Mouse (Mus musculus): ENCODE data around the gene Aldh1l1. TPM values are rescaled to one million over a fixed set of nuclear protein-coding genes. Genes with fewer than 3 reads are reported as not detected.
A peak's percentile ranks its signal among the peaks of the same experiment; 100 is the strongest.

The Aldh1l1 gene
- polyA plus RNA-seq, 1 experiment from 2014 or later, result 72.2 TPM

GRCm38 (mm10) chr6:90605298-90605665 is 119.1 kb downstream of the Aldh1l1 start:
- Histone ChIP-seq H3K4me3 (ENCODE audit: low read depth, low read length) (peak overlapping the region; percentile 70), H3K9ac (ENCODE audit: low read depth, low read length) (peak overlapping the region; percentile 77), H3K9me3 (replicated peaks; ENCODE audit: control insufficient read depth, low read length, poor library complexity, severe bottlenecking) (no peaks in the 10 kb centered on the region), H3K4me2 (ENCODE audit: low read length) (peak overlapping the region; percentile 92), H3K36me3 (ENCODE audit: control insufficient read depth, insufficient read depth, low read length) (no peaks in the 10 kb centered on the region), H3K4me1 (ENCODE audit: control insufficient read depth, insufficient read depth, low read length) (peaks cover 5% of the 10 kb centered on the region; the same call in 1 of the 2 replicates), H3K27ac (ENCODE audit: low read length) (no peak overlapping the region), H3K27me3 (ENCODE audit: control insufficient read depth, insufficient read depth, low read depth, low read length) (no peaks in the 10 kb centered on the region)
- peak; percentile 9; the same call in 1 of the 2 replicates for ATAC-seq
- WGBS, result 14% methylated on average over 5 of the region's 5 CpGs

GRCm38 (mm10) chr6:90606538-90606937 is 120.3 kb downstream of the Aldh1l1 start:
- H3K36me3 ChIP-seq (ENCODE audit: control insufficient read depth, insufficient read depth, low read length), result no peaks in the 10 kb centered on the region
- H3K4me1 ChIP-seq (ENCODE audit: control insufficient read depth, insufficient read depth, low read length), result peaks cover 5% of the 10 kb centered on the region; the same call in 1 of the 2 replicates
- no peak overlapping the region for H3K4me2 ChIP-seq (ENCODE audit: low read length)
- no peak overlapping the region for H3K27ac ChIP-seq (ENCODE audit: low read length)
- H3K9ac ChIP-seq (ENCODE audit: low read depth, low read length), result no peak overlapping the region
- no peak overlapping the region for H3K4me3 ChIP-seq (ENCODE audit: low read depth, low read length)
- 25% methylated on average over 7 of the region's 7 CpGs for WGBS
- H3K9me3 ChIP-seq (replicated peaks; ENCODE audit: control insufficient read depth, low read length, poor library complexity, severe bottlenecking), result no peaks in the 10 kb centered on the region
- ATAC-seq, result no peak
- H3K27me3 ChIP-seq (ENCODE audit: control insufficient read depth, insufficient read depth, low read depth, low read length), result no peaks in the 10 kb centered on the region

- ATAC-seq, result no peak
These were observed 121.0 kb downstream of the Aldh1l1 start for GRCm38 (mm10) chr6:90607196-90607595.

GRCm38 (mm10) chr6:90608186-90608585 is 122.0 kb downstream of the Aldh1l1 start:
- 73% methylated on average over 6 of the region's 6 CpGs for whole genome bisulfite sequencing

More at GRCm38 (mm10) chr6:90607196-90607595, 121.0 kb downstream of the Aldh1l1 start:
- peaks cover 5% of the 10 kb centered on the region; the same call in 1 of the 2 replicates for H3K4me1 ChIP-seq (ENCODE audit: control insufficient read depth, insufficient read depth, low read length)
- H3K9me3 ChIP-seq (replicated peaks; ENCODE audit: control insufficient read depth, low read length, poor library complexity, severe bottlenecking), result no peaks in the 10 kb centered on the region
- no peak overlapping the region for H3K4me3 ChIP-seq (ENCODE audit: low read depth, low read length)
- no peaks in the 10 kb centered on the region for H3K36me3 ChIP-seq (ENCODE audit: control insufficient read depth, insufficient read depth, low read length)
- no peak overlapping the region for H3K9ac ChIP-seq (ENCODE audit: low read depth, low read length)
- H3K27me3 ChIP-seq (ENCODE audit: control insufficient read depth, insufficient read depth, low read depth, low read length), result no peaks in the 10 kb centered on the region
- no peak overlapping the region for H3K27ac ChIP-seq (ENCODE audit: low read length)
- 17% methylated on average over 5 of the region's 5 CpGs for WGBS
- H3K4me2 ChIP-seq (ENCODE audit: low read length), result no peak overlapping the region

GRCm38 (mm10) chr6:90610248-90610647 is 124.0 kb downstream of the Aldh1l1 start:
- WGBS, result 93% methylated on average over 5 of the region's 5 CpGs
- Histone ChIP-seq H3K9ac (ENCODE audit: low read depth, low read length) (no peak overlapping the region), H3K36me3 (ENCODE audit: control insufficient read depth, insufficient read depth, low read length) (no peaks in the 10 kb centered on the region)

More at GRCm38 (mm10) chr6:90608186-90608585, 122.0 kb downstream of the Aldh1l1 start:
- no peak for ATAC-seq
- no peaks in the 10 kb centered on the region for H3K27me3 ChIP-seq (ENCODE audit: control insufficient read depth, insufficient read depth, low read depth, low read length)
- no peak overlapping the region for H3K9ac ChIP-seq (ENCODE audit: low read depth, low read length)
- peaks cover 5% of the 10 kb centered on the region; the same call in 1 of the 2 replicates for H3K4me1 ChIP-seq (ENCODE audit: control insufficient read depth, insufficient read depth, low read length)
- H3K4me3 ChIP-seq (ENCODE audit: low read depth, low read length), result no peak overlapping the region
- no peaks in the 10 kb centered on the region for H3K9me3 ChIP-seq (replicated peaks; ENCODE audit: control insufficient read depth, low read length, poor library complexity, severe bottlenecking)
- no peaks in the 10 kb centered on the region for H3K36me3 ChIP-seq (ENCODE audit: control insufficient read depth, insufficient read depth, low read length)
- no peak overlapping the region for H3K4me2 ChIP-seq (ENCODE audit: low read length)
- no peak overlapping the region for H3K27ac ChIP-seq (ENCODE audit: low read length)

GRCm38 (mm10) chr6:90613277-90613676 is 127.0 kb downstream of the Aldh1l1 start:
- Histone ChIP-seq H3K36me3 (ENCODE audit: control insufficient read depth, insufficient read depth, low read length) (no peaks in the 10 kb centered on the region), H3K4me2 (ENCODE audit: low read length) (no peak overlapping the region), H3K4me3 (ENCODE audit: low read depth, low read length) (no peak overlapping the region), H3K27me3 (ENCODE audit: control insufficient read depth, insufficient read depth, low read depth, low read length) (no peaks in the 10 kb centered on the region), H3K9ac (ENCODE audit: low read depth, low read length) (no peak overlapping the region), H3K27ac (ENCODE audit: low read length) (no peak overlapping the region), H3K4me1 (ENCODE audit: control insufficient read depth, insufficient read depth, low read length) (no peaks in the 10 kb centered on the region), H3K9me3 (replicated peaks; ENCODE audit: control insufficient read depth, low read length, poor library complexity, severe bottlenecking) (no peaks in the 10 kb centered on the region)
- 85% methylated on average over 8 of the region's 8 CpGs for WGBS
- no peak for ATAC-seq

More at GRCm38 (mm10) chr6:90610248-90610647, 124.0 kb downstream of the Aldh1l1 start:
- peaks cover 2% of the 10 kb centered on the region; the same call in 1 of the 2 replicates for H3K4me1 ChIP-seq (ENCODE audit: control insufficient read depth, insufficient read depth, low read length)
- H3K27ac ChIP-seq (ENCODE audit: low read length), result no peak overlapping the region
- H3K4me2 ChIP-seq (ENCODE audit: low read length), result no peak overlapping the region
- H3K27me3 ChIP-seq (ENCODE audit: control insufficient read depth, insufficient read depth, low read depth, low read length), result no peaks in the 10 kb centered on the region
- no peak overlapping the region for H3K4me3 ChIP-seq (ENCODE audit: low read depth, low read length)
- no peaks in the 10 kb centered on the region for H3K9me3 ChIP-seq (replicated peaks; ENCODE audit: control insufficient read depth, low read length, poor library complexity, severe bottlenecking)
- no peak for ATAC-seq

GRCm38 (mm10) chr6:90615362-90615761 is 129.1 kb downstream of the Aldh1l1 start:
- H3K27ac ChIP-seq (ENCODE audit: low read length), result no peak overlapping the region
- no peaks in the 10 kb centered on the region for H3K36me3 ChIP-seq (ENCODE audit: control insufficient read depth, insufficient read depth, low read length)
- no peak overlapping the region for H3K4me3 ChIP-seq (ENCODE audit: low read depth, low read length)
- no peaks in the 10 kb centered on the region for H3K4me1 ChIP-seq (ENCODE audit: control insufficient read depth, insufficient read depth, low read length)
- H3K27me3 ChIP-seq (ENCODE audit: control insufficient read depth, insufficient read depth, low read depth, low read length), result no peaks in the 10 kb centered on the region
- 0 out of 2 replicates have a peak, but pooled peaks have one; percentile 37 for ATAC-seq
- H3K9me3 ChIP-seq (replicated peaks; ENCODE audit: control insufficient read depth, low read length, poor library complexity, severe bottlenecking), result no peaks in the 10 kb centered on the region
- no peak overlapping the region for H3K4me2 ChIP-seq (ENCODE audit: low read length)
- H3K9ac ChIP-seq (ENCODE audit: low read depth, low read length), result no peak overlapping the region
- WGBS, result 69% methylated on average over 7 of the region's 7 CpGs

GRCm38 (mm10) chr6:90615991-90616390 is 129.8 kb downstream of the Aldh1l1 start:
- Histone ChIP-seq H3K9me3 (replicated peaks; ENCODE audit: control insufficient read depth, low read length, poor library complexity, severe bottlenecking) (no peaks in the 10 kb centered on the region), H3K27ac (ENCODE audit: low read length) (no peak overlapping the region), H3K4me1 (ENCODE audit: control insufficient read depth, insufficient read depth, low read length) (no peaks in the 10 kb centered on the region), H3K4me3 (ENCODE audit: low read depth, low read length) (no peak overlapping the region), H3K27me3 (ENCODE audit: control insufficient read depth, insufficient read depth, low read depth, low read length) (no peaks in the 10 kb centered on the region), H3K9ac (ENCODE audit: low read depth, low read length) (no peak overlapping the region), H3K4me2 (ENCODE audit: low read length) (no peak overlapping the region), H3K36me3 (ENCODE audit: control insufficient read depth, insufficient read depth, low read length) (no peaks in the 10 kb centered on the region)
- WGBS, result 65% methylated on average over 6 of the region's 6 CpGs
- ATAC-seq, result no peak

GRCm38 (mm10) chr6:90616481-90616880 is 130.3 kb downstream of the Aldh1l1 start:
- Histone ChIP-seq H3K4me2 (ENCODE audit: low read length) (no peak overlapping the region), H3K4me3 (ENCODE audit: low read depth, low read length) (no peak overlapping the region), H3K9me3 (replicated peaks; ENCODE audit: control insufficient read depth, low read length, poor library complexity, severe bottlenecking) (no peaks in the 10 kb centered on the region), H3K36me3 (ENCODE audit: control insufficient read depth, insufficient read depth, low read length) (no peaks in the 10 kb centered on the region), H3K27me3 (ENCODE audit: control insufficient read depth, insufficient read depth, low read depth, low read length) (no peaks in the 10 kb centered on the region), H3K4me1 (ENCODE audit: control insufficient read depth, insufficient read depth, low read length) (no peaks in the 10 kb centered on the region), H3K27ac (ENCODE audit: low read length) (no peak overlapping the region), H3K9ac (ENCODE audit: low read depth, low read length) (no peak overlapping the region)
- ATAC-seq, result no peak
- WGBS, result 84% methylated on average over 6 of the region's 6 CpGs

Measured in midbrain, embryonic 16.5 days (tissue).